Mouse (Mus musculus): ENCODE results near the gene B3galt4. TPM values are rescaled to one million over a fixed set of nuclear protein-coding genes. Genes with fewer than 3 reads are reported as not detected.

B3galt4 gene
- polyA plus RNA-seq (2017; shearing (Covaris generic)), result 27.2 TPM

GRCm38 (mm10) chr17:33951021-33951946 lies at the start of gene B3galt4:
B3galt4 (minus strand) TSS chr17:33951488.

GRCm38 (mm10) chr17:34000150-34000537 lies 48.9 kb upstream of the B3galt4 start, which contains the start of gene H2-K1:
H2-K1 (minus strand) TSS chr17:34000347.

GRCm38 (mm10) chr17:33955555-33956214 lies 4.4 kb upstream of the B3galt4 start, which contains the start of the genes Vps52 and Rps18:
Vps52 (plus strand) TSS chr17:33955812.
Rps18 (minus strand) TSS chr17:33956001.

GRCm38 (mm10) chr17:33940206-33940805 lies 11.0 kb downstream of the B3galt4 start, which contains the start of the genes Pfdn6 and Wdr46:
Pfdn6 (minus strand) TSS chr17:33940343.
Wdr46 (plus strand) TSS chr17:33940660.

GRCm38 (mm10) chr17:33929371-33930279 lies 21.7 kb downstream of the B3galt4 start, which contains the start of gene Rgl2:
Rgl2 (plus strand) TSS chr17:33929543.

GRCm38 (mm10) chr17:33915671-33916250 lies 35.5 kb downstream of the B3galt4 start, which contains the start of the genes Tapbp and Zbtb22:
Tapbp (plus strand) TSS chr17:33915899.
Zbtb22 (plus strand) TSS chr17:33915904.

GRCm38 (mm10) chr17:33909077-33909868 lies 42.0 kb downstream of the B3galt4 start, which contains the start of gene Daxx:
Daxx (plus strand) TSS chr17:33909414.

GRCm38 (mm10) chr17:33904835-33905234 lies 46.5 kb downstream of the B3galt4 start, which contains the start of gene Platr17:
Platr17 (plus strand) TSS chr17:33905135.

Other genes starting within 250 kb of the B3galt4 start
- 90.7 TPM for gene March2, start 232.8 kb downstream of the B3galt4 start, polyA plus RNA-seq (2017; shearing (Covaris generic))
- gene Rab11b, start 191.0 kb downstream of the B3galt4 start, polyA plus RNA-seq (2017; shearing (Covaris generic)), result 330 TPM
- gene Angptl4, start 169.7 kb downstream of the B3galt4 start, polyA plus RNA-seq (2017; shearing (Covaris generic)), result 0.50 TPM
- gene Kank3, start 141.0 kb downstream of the B3galt4 start, polyA plus RNA-seq (2017; shearing (Covaris generic)), result 2.5 TPM
- gene Rps28, start 126.9 kb downstream of the B3galt4 start, polyA plus RNA-seq (2017; shearing (Covaris generic)), result 1,419 TPM
- 194 TPM for gene Ndufa7, start 126.9 kb downstream of the B3galt4 start, polyA plus RNA-seq (2017; shearing (Covaris generic))
- 13.0 TPM for gene Cd320, start 108.4 kb downstream of the B3galt4 start, polyA plus RNA-seq (2017; shearing (Covaris generic))
- gene Gm7029, start 77.7 kb downstream of the B3galt4 start, polyA plus RNA-seq (2017; shearing (Covaris generic)), result not detected
- 1.0 TPM for gene Kifc1, start 60.8 kb downstream of the B3galt4 start, polyA plus RNA-seq (2017; shearing (Covaris generic))
- gene Platr17, start 46.4 kb downstream of the B3galt4 start, polyA plus RNA-seq (2017; shearing (Covaris generic)), result 3.7 TPM
- gene Daxx, start 42.1 kb downstream of the B3galt4 start, polyA plus RNA-seq (2017; shearing (Covaris generic)), result 105 TPM
- 322 TPM for gene Tapbp, start 35.6 kb downstream of the B3galt4 start, polyA plus RNA-seq (2017; shearing (Covaris generic))
- gene Zbtb22, start 35.6 kb downstream of the B3galt4 start, polyA plus RNA-seq (2017; shearing (Covaris generic)), result 17.5 TPM
- gene Rgl2, start 21.9 kb downstream of the B3galt4 start, polyA plus RNA-seq (2017; shearing (Covaris generic)), result 145 TPM
- gene Pfdn6, start 11.1 kb downstream of the B3galt4 start, polyA plus RNA-seq (2017; shearing (Covaris generic)), result 100 TPM
- 60.9 TPM for gene Wdr46, start 10.8 kb downstream of the B3galt4 start, polyA plus RNA-seq (2017; shearing (Covaris generic))
- gene Vps52, start 4.3 kb upstream of the B3galt4 start, polyA plus RNA-seq (2017; shearing (Covaris generic)), result 53.7 TPM
- gene Rps18, start 4.5 kb upstream of the B3galt4 start, polyA plus RNA-seq (2017; shearing (Covaris generic)), result 3,154 TPM
- gene H2-K1, start 48.9 kb upstream of the B3galt4 start, polyA plus RNA-seq (2017; shearing (Covaris generic)), result 11,864 TPM
- gene Ring1, start 73.2 kb upstream of the B3galt4 start, polyA plus RNA-seq (2017; shearing (Covaris generic)), result 36.4 TPM
- 306 TPM for gene H2-Ke6, start 76.6 kb upstream of the B3galt4 start, polyA plus RNA-seq (2017; shearing (Covaris generic))
- gene Slc39a7, start 80.2 kb upstream of the B3galt4 start, polyA plus RNA-seq (2017; shearing (Covaris generic)), result 136 TPM
- gene Rxrb, start 80.3 kb upstream of the B3galt4 start, polyA plus RNA-seq (2017; shearing (Covaris generic)), result 128 TPM
- gene Col11a2, start 87.9 kb upstream of the B3galt4 start, polyA plus RNA-seq (2017; shearing (Covaris generic)), result 4.4 TPM
- 5.4 TPM for gene H2-Oa, start 140.9 kb upstream of the B3galt4 start, polyA plus RNA-seq (2017; shearing (Covaris generic))
- gene H2-DMa, start 168.1 kb upstream of the B3galt4 start, polyA plus RNA-seq (2017; shearing (Covaris generic)), result 32.5 TPM
- 299 TPM for gene Brd2, start 171.1 kb upstream of the B3galt4 start, polyA plus RNA-seq (2017; shearing (Covaris generic))
- gene H2-DMb2, start 191.8 kb upstream of the B3galt4 start, polyA plus RNA-seq (2017; shearing (Covaris generic)), result 0.63 TPM
- 0.27 TPM for gene H2-DMb1, start 201.6 kb upstream of the B3galt4 start, polyA plus RNA-seq (2017; shearing (Covaris generic))
- 226 TPM for gene Tap1, start 236.1 kb upstream of the B3galt4 start, polyA plus RNA-seq (2017; shearing (Covaris generic))
- gene Psmb9, start 236.3 kb upstream of the B3galt4 start, polyA plus RNA-seq (2017; shearing (Covaris generic)), result 228 TPM
- gene Psmb8, start 246.2 kb upstream of the B3galt4 start, polyA plus RNA-seq (2017; shearing (Covaris generic)), result 425 TPM

All from naive thymus-derived CD4-positive, alpha-beta T cell, adult 5 months (primary cell).